Mouse (Mus musculus): ENCODE results near the gene Trim28.
A peak's percentile ranks its signal among the peaks of the same experiment; 100 is the strongest.

- no peak for TF ChIP-seq POLR2A (IDR thresholded peaks at IDR 0.05; ENCODE audit: low read depth, low read length)
- 0 out of 2 replicates have a peak, but pooled peaks have one; percentile 7 for TF ChIP-seq CTCF (conservative IDR thresholded peaks at IDR 0.05; ENCODE audit: insufficient read depth, insufficient read length, low read depth, low read length)
Observed at GRCm38 (mm10) chr7:12954896-12955295, 44.0 kb upstream of the Trim28 start.

All from kidney, adult 2 months (tissue).